Mouse (Mus musculus): ENCODE measurements at regions not wholly inside any gene's neighbourhood (a gene's known extent, or its start where the extent isn't known, plus 50 kb on each side); places are given as distances from the start of the nearest gene placed in this dataset.

DNA sequence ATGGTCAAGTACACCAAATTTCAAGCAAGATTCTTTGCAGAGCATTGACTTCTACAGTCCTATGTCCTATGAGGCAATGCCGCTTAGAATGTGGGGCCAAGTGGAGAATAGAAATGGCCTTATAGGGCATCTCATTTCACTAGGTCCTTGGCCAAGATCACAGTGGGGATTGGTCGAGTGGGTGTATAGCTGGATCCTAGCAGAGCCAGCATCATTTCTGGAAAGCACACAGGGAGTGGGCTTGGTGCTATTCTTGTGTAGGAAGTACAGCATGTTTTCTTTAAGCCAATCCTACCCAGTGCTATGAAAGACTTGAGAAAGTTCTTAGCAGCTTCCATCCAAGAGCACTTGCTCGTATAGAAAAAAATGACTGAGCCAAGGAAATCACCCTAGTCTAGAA lies 178.2 kb upstream of the Ntm start:
- TF ChIP-seq CHD2 (IDR thresholded peaks at IDR 0.05; ENCODE audit: low read depth, low read length) (no peak), ZNF384 (IDR thresholded peaks at IDR 0.05; ENCODE audit: low read depth, low read length) (no peak), ZC3H11A (IDR thresholded peaks at IDR 0.05; ENCODE audit: borderline replicate concordance, low read depth, low read length) (no peak), MAFK (IDR thresholded peaks at IDR 0.05; ENCODE audit: insufficient read depth, low read depth, low read length) (no peak), HCFC1 (IDR thresholded peaks at IDR 0.05; ENCODE audit: borderline replicate concordance, insufficient read depth, low read length) (no peak)

All from ES-E14 (cell line).